Mouse (Mus musculus): ENCODE measurements around the gene Fscn3. TPM values are rescaled to one million over a fixed set of nuclear protein-coding genes. Genes with fewer than 3 reads are reported as not detected.

Fscn3 gene
- polyA plus RNA-seq, 1 experiment: not detected

GRCm38 (mm10) chr6:28479865-28480751, 52.5 kb downstream of the Fscn3 start:
- H3K27ac ChIP-seq (ENCODE audit: insufficient read depth, low read length): peak overlapping the region; percentile 53
- TF ChIP-seq CTCF (IDR thresholded peaks at IDR 0.05; ENCODE audit: borderline replicate concordance, insufficient read depth, low read length) (no peak), POLR2A (IDR thresholded peaks at IDR 0.05; ENCODE audit: low read depth, low read length) (peak; percentile 97)
- H3K4me3 ChIP-seq (ENCODE audit: insufficient read depth, low read length): peak overlapping the region; percentile 95
- H3K4me1 ChIP-seq (ENCODE audit: control insufficient read depth, insufficient read depth, low read length): peaks cover 11% of the 10 kb centered on the region

GRCm38 (mm10) chr6:28480752-28481492, 53.3 kb downstream of the Fscn3 start:
- TF ChIP-seq CTCF (IDR thresholded peaks at IDR 0.05; ENCODE audit: borderline replicate concordance, insufficient read depth, low read length) (no peak), POLR2A (IDR thresholded peaks at IDR 0.05; ENCODE audit: low read depth, low read length) (no peak)
- peak overlapping the region; percentile 95 for H3K4me3 ChIP-seq (ENCODE audit: insufficient read depth, low read length)
- H3K27ac ChIP-seq (ENCODE audit: insufficient read depth, low read length): peak overlapping the region; percentile 44
- H3K4me1 ChIP-seq (ENCODE audit: control insufficient read depth, insufficient read depth, low read length): peaks cover 18% of the 10 kb centered on the region

- Histone ChIP-seq H3K27ac (ENCODE audit: insufficient read depth, low read length) (0 out of 2 replicates have a peak overlapping the region, but pooled peaks have one; percentile 3), H3K4me3 (ENCODE audit: insufficient read depth, low read length) (peak overlapping the region; percentile 28), H3K4me1 (ENCODE audit: control insufficient read depth, insufficient read depth, low read length) (peaks cover 23% of the 10 kb centered on the region)
- TF ChIP-seq POLR2A (IDR thresholded peaks at IDR 0.05; ENCODE audit: low read depth, low read length) (no peak), CTCF (IDR thresholded peaks at IDR 0.05; ENCODE audit: borderline replicate concordance, insufficient read depth, low read length) (no peak)
Observed at GRCm38 (mm10) chr6:28482711-28483315, 55.2 kb downstream of the Fscn3 start.

GRCm38 (mm10) chr6:28486008-28486407, 58.4 kb downstream of the Fscn3 start:
- Histone ChIP-seq H3K4me3 (ENCODE audit: insufficient read depth, low read length) (no peak overlapping the region), H3K4me1 (ENCODE audit: control insufficient read depth, insufficient read depth, low read length) (peaks cover 26% of the 10 kb centered on the region), H3K27ac (ENCODE audit: insufficient read depth, low read length) (peak overlapping the region; percentile 36; the same call in 1 of the 2 replicates)
- TF ChIP-seq POLR2A (IDR thresholded peaks at IDR 0.05; ENCODE audit: low read depth, low read length): no peak
- no peak for TF ChIP-seq CTCF (IDR thresholded peaks at IDR 0.05; ENCODE audit: borderline replicate concordance, insufficient read depth, low read length)

GRCm38 (mm10) chr6:28486471-28486870, 58.9 kb downstream of the Fscn3 start:
- H3K27ac ChIP-seq (ENCODE audit: insufficient read depth, low read length): peak overlapping the region; percentile 36; the same call in 1 of the 2 replicates
- TF ChIP-seq CTCF (IDR thresholded peaks at IDR 0.05; ENCODE audit: borderline replicate concordance, insufficient read depth, low read length) (no peak), POLR2A (IDR thresholded peaks at IDR 0.05; ENCODE audit: low read depth, low read length) (no peak)
- peaks cover 29% of the 10 kb centered on the region for H3K4me1 ChIP-seq (ENCODE audit: control insufficient read depth, insufficient read depth, low read length)
- H3K4me3 ChIP-seq (ENCODE audit: insufficient read depth, low read length): no peak overlapping the region

- Histone ChIP-seq H3K4me1 (ENCODE audit: control insufficient read depth, insufficient read depth, low read length) (peaks cover 26% of the 10 kb centered on the region), H3K27ac (ENCODE audit: insufficient read depth, low read length) (peak overlapping the region; percentile 36; the same call in 1 of the 2 replicates), H3K4me3 (ENCODE audit: insufficient read depth, low read length) (no peak overlapping the region)
- no peak for TF ChIP-seq CTCF (IDR thresholded peaks at IDR 0.05; ENCODE audit: borderline replicate concordance, insufficient read depth, low read length)
Observed at GRCm38 (mm10) chr6:28486905-28487304, 59.3 kb downstream of the Fscn3 start.

Other genes starting within 250 kb of the Fscn3 start
- 20.0 and 21.9 TPM in 2 replicates for gene Zfp800, start 29.8 kb upstream of the Fscn3 start, polyA plus RNA-seq (2011; ENCODE audit: insufficient read length, low read depth, missing spikeins)
- 103 and 128 TPM in 2 replicates for gene Arf5, start 4.2 kb upstream of the Fscn3 start, polyA plus RNA-seq (2011; ENCODE audit: insufficient read length, low read depth, missing spikeins)
- gene Gcc1, start 601 bp downstream of the Fscn3 start, polyA plus RNA-seq (2011; ENCODE audit: insufficient read length, low read depth, missing spikeins): 15.3 and 15.4 TPM in 2 replicates
- gene Pax4, start 21.6 kb downstream of the Fscn3 start, polyA plus RNA-seq (2011; ENCODE audit: insufficient read length, low read depth, missing spikeins): not detected in 2 replicates
- gene Snd1, start 47.4 kb downstream of the Fscn3 start, polyA plus RNA-seq (2011; ENCODE audit: insufficient read length, low read depth, missing spikeins): 138 and 140 TPM in 2 replicates

Measured in embryonic fibroblast, embryonic 13.5 days (primary cell).